ENCODE assay signal across 27 mouse cellular contexts in the genomic region with DNA sequence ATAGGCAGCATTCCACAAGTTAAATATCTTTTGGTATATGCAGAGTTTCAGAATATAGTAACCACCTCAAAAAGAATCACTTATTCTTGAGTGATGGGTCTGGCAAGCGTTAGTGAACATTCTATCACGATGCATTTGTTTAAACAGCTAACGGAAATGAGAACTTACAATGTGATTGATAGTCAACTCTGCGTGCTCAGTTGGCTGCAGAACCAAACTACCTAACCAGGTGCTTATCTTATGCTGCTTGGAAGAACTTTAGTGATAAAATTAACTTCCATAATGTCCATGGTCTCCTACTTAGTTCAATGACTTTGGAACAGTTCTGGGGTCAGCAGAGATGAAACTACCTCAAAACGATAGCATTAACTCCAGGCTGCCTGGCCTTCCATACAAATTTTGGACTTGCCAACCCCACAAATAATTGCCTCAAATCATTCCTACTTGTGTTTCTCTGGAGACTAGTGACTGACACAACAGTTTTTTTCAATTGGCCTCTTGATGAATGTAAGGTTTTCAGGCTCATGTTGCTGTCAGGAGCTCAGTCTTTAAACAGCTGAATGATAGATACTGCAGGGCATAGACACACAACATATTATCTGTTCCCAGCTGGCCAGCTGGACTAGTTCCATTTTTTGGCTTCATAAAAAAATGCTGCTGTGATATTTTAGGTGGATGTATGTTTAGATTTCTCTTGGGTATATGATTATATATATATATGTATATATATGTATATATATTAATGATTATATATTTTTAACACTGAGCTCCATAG. TPM values are rescaled to one million over a fixed set of nuclear protein-coding genes. Genes with fewer than 3 reads are reported as not detected.
A peak's percentile ranks its signal among the peaks of the same experiment; 100 is the strongest.
DNase-seq lines count a peak whose midpoint lies in the region; ATAC-seq and TF ChIP-seq lines count a peak whose summit lies in the region.
"Had no signal": no experiment of that assay in that cellular context is flagged by ENCODE, and none has a peak within 500 bp of the region (broad histone marks: within the 10 kb centered on the region; RNA-seq: fewer than 3 reads in every experiment).

No protein-coding gene starts in this region.

- no peak for TF ChIP-seq CTCF in forebrain, postnatal 0 days (IDR thresholded peaks at IDR 0.05; ENCODE audit: low read depth)
- no peak for TF ChIP-seq CTCF in kidney, adult 2 months (conservative IDR thresholded peaks at IDR 0.05; ENCODE audit: insufficient read depth, insufficient read length, low read depth, low read length)
- no peak for TF ChIP-seq CTCF in olfactory bulb, adult 2 months (IDR thresholded peaks at IDR 0.05; ENCODE audit: insufficient read depth, low read depth, low read length)

- TF ChIP-seq POLR2A in kidney, adult 2 months (IDR thresholded peaks at IDR 0.05; ENCODE audit: low read depth, low read length): no peak
- TF ChIP-seq POLR2A in olfactory bulb, adult 2 months (IDR thresholded peaks at IDR 0.05; ENCODE audit: insufficient read depth, low read depth, low read length): no peak

- H3K4me2 ChIP-seq in forebrain, embryonic 14.5 days (ENCODE audit: low read length): no peak overlapping the region
- H3K4me2 ChIP-seq in forebrain, postnatal 0 days (ENCODE audit: low read depth): no peak overlapping the region
- H3K4me2 ChIP-seq in lung, embryonic 15.5 days: no peak overlapping the region
- H3K4me2 ChIP-seq: hindbrain, embryonic 12.5 days; limb, embryonic 15.5 days; neural tube, embryonic 15.5 days had no signal

- peaks cover 21% of the 10 kb centered on the region; the same call in 1 of the 2 replicates for H3K4me1 ChIP-seq in forebrain, embryonic 14.5 days (ENCODE audit: control insufficient read depth, insufficient read depth, low read length)
- H3K4me1 ChIP-seq in forebrain, postnatal 0 days (ENCODE audit: insufficient read depth): peaks cover 8% of the 10 kb centered on the region; the same call in 1 of the 2 replicates
- peaks cover 29% of the 10 kb centered on the region for H3K4me1 ChIP-seq in kidney, adult 2 months (ENCODE audit: control insufficient read depth, insufficient read depth, low read length)
- H3K4me1 ChIP-seq in lung, embryonic 15.5 days: peaks cover 47% of the 10 kb centered on the region
- H3K4me1 ChIP-seq in olfactory bulb, adult 2 months (ENCODE audit: control insufficient read depth, insufficient read depth, low read length): peaks cover 13% of the 10 kb centered on the region

- H3K27me3 ChIP-seq in forebrain, embryonic 14.5 days (replicated peaks; ENCODE audit: control insufficient read depth, insufficient read depth, low read length): no peaks in the 10 kb centered on the region
- H3K27me3 ChIP-seq in forebrain, postnatal 0 days (ENCODE audit: insufficient read depth, low read length): no peaks in the 10 kb centered on the region
- H3K27me3 ChIP-seq in kidney, adult 2 months (replicated peaks; ENCODE audit: control insufficient read depth, insufficient read depth, low read length): no peaks in the 10 kb centered on the region
- no peaks in the 10 kb centered on the region for H3K27me3 ChIP-seq in lung, embryonic 15.5 days
- H3K27me3 ChIP-seq: CH12.LX; hindbrain, embryonic 12.5 days; limb, embryonic 15.5 days; megakaryocyte, embryonic 14.5 days; neural tube, embryonic 15.5 days had no signal

- ATAC-seq in forebrain, embryonic 14.5 days: no peak
- no peak for ATAC-seq in forebrain, postnatal 0 days
- ATAC-seq in lung, embryonic 15.5 days (ENCODE audit: borderline replicate concordance, extremely low read depth, low FRiP score, low TSS enrichment): no peak
- ATAC-seq in cerebellum, adult (ENCODE audit: insufficient number of reproducible peaks, low FRiP score, low TSS enrichment): no peak
- ATAC-seq: inflammation-experienced regulatory T-cells, adult 6 months had no signal

- peak overlapping the region; percentile 67; the same call in 1 of the 2 replicates for H3K27ac ChIP-seq in forebrain, embryonic 14.5 days (ENCODE audit: low read depth, low read length)
- no peak overlapping the region for H3K27ac ChIP-seq in forebrain, postnatal 0 days (ENCODE audit: low read depth, low read length)
- peak overlapping the region; percentile 27; the same call in 1 of the 2 replicates for H3K27ac ChIP-seq in kidney, adult 2 months (ENCODE audit: insufficient read depth, low read depth, low read length)
- H3K27ac ChIP-seq in lung, embryonic 15.5 days: 0 out of 2 replicates have a peak overlapping the region, but pooled peaks have one; percentile 25
- 0 out of 2 replicates have a peak overlapping the region, but pooled peaks have one; percentile 13 for H3K27ac ChIP-seq in olfactory bulb, adult 2 months (ENCODE audit: insufficient read depth, low read depth, low read length)
- H3K27ac ChIP-seq: hindbrain, embryonic 12.5 days; neural tube, embryonic 15.5 days had no signal

- no peak for DNase-seq in forebrain, embryonic 14.5 days (ENCODE audit: low spot score)
- DNase-seq in forebrain, postnatal 0 days: no peak
- DNase-seq in kidney, adult 2 months: no peak
- DNase-seq in kidney, adult 18-20 months: no peak
- DNase-seq in lung, postnatal 4 days: no peak
- DNase-seq: adrenal gland, postnatal 36 days; cerebellum, adult 18-20 months; cerebellum, postnatal 25 days; embryo, embryonic 11 days; gastrocnemius, postnatal 10 days; heart, adult 18-20 months; right cerebral cortex, postnatal 14 days had no signal

- H3K9ac ChIP-seq in forebrain, embryonic 14.5 days (ENCODE audit: low read length): no peak overlapping the region
- no peak overlapping the region for H3K9ac ChIP-seq in forebrain, postnatal 0 days
- no peak overlapping the region for H3K9ac ChIP-seq in lung, embryonic 15.5 days
- H3K9ac ChIP-seq: hindbrain, embryonic 12.5 days; limb, embryonic 15.5 days had no signal

- peaks cover 29% of the 10 kb centered on the region for H3K36me3 ChIP-seq in forebrain, embryonic 14.5 days (ENCODE audit: control insufficient read depth, insufficient read depth, low read length)
- peaks cover 29% of the 10 kb centered on the region for H3K36me3 ChIP-seq in forebrain, postnatal 0 days (ENCODE audit: insufficient read depth)
- H3K36me3 ChIP-seq in kidney, adult 2 months (ENCODE audit: control insufficient read depth, insufficient read depth, low read length): peaks cover 2% of the 10 kb centered on the region; the same call in 1 of the 2 replicates
- peaks cover 26% of the 10 kb centered on the region; the same call in 1 of the 2 replicates for H3K36me3 ChIP-seq in lung, embryonic 15.5 days

- 75% methylated on average over 5 of the region's 5 CpGs for WGBS in forebrain, embryonic 14.5 days
- WGBS in forebrain, postnatal 0 days: 49% methylated on average over 5 of the region's 5 CpGs
- 51% methylated on average over 5 of the region's 5 CpGs for WGBS in kidney, adult 2 months
- WGBS in lung, embryonic 15.5 days: 33% methylated on average over 5 of the region's 5 CpGs
- 45% methylated on average over 5 of the region's 5 CpGs for WGBS in olfactory bulb, adult 2 months

- H3K9me3 ChIP-seq in forebrain, embryonic 14.5 days (replicated peaks; ENCODE audit: control insufficient read depth, low read length): no peaks in the 10 kb centered on the region
- H3K9me3 ChIP-seq in forebrain, postnatal 0 days (ENCODE audit: low read length): no peaks in the 10 kb centered on the region
- no peaks in the 10 kb centered on the region for H3K9me3 ChIP-seq in lung, embryonic 15.5 days
- H3K9me3 ChIP-seq: hindbrain, embryonic 12.5 days; limb, embryonic 15.5 days; megakaryocyte, embryonic 14.5 days; neural tube, embryonic 15.5 days had no signal

- no peak overlapping the region for H3K4me3 ChIP-seq in forebrain, embryonic 14.5 days (ENCODE audit: low read depth, low read length)
- no peak overlapping the region for H3K4me3 ChIP-seq in forebrain, postnatal 0 days (ENCODE audit: low read depth, low read length)
- no peak overlapping the region for H3K4me3 ChIP-seq in kidney, adult 2 months (ENCODE audit: insufficient read depth, low read depth, low read length)
- H3K4me3 ChIP-seq in lung, embryonic 15.5 days: no peak overlapping the region
- no peak overlapping the region for H3K4me3 ChIP-seq in olfactory bulb, adult 2 months (ENCODE audit: insufficient read depth, low read depth, low read length)
- H3K4me3 ChIP-seq: hindbrain, embryonic 12.5 days; limb, embryonic 15.5 days; neural tube, embryonic 15.5 days had no signal

RNA-seq across cellular contexts. Expression of a gene that starts 6.9 kb away (rescaled TPM):
- 7.8 and 9.3 TPM in 2 replicates for polyA plus RNA-seq in forebrain, embryonic 14.5 days (2014; fragmentation: Nextera tagmentation; extraction: Ambion mirVana)
- 9.5 and 10.9 TPM in 2 replicates for total RNA-seq in forebrain, postnatal 0 days (2014; rRNA removed)
- 3.7 and 5.0 TPM in 2 replicates for polyA plus RNA-seq in forebrain, postnatal 0 days (2015; fragmentation: Nextera tagmentation; extraction: Ambion mirVana)
- polyA plus RNA-seq in kidney, adult 2 months (2012; rRNA removed): 6.3 and 7.2 TPM in 2 replicates
- 22.8 and 23.3 TPM in 2 replicates for polyA plus RNA-seq in lung, embryonic 15.5 days (2015; fragmentation: Nextera tagmentation; extraction: Ambion mirVana)
- polyA plus RNA-seq in olfactory bulb, adult 2 months (2012; ENCODE audit: insufficient read depth, insufficient read length, low replicate concordance, missing spikeins): not detected in 2 replicates

RNA-seq across cellular contexts. Expression of a gene that starts 17.9 kb away (rescaled TPM):
- polyA plus RNA-seq in forebrain, embryonic 14.5 days (2014; fragmentation: Nextera tagmentation; extraction: Ambion mirVana): not detected in 2 replicates
- not detected in 2 replicates for total RNA-seq in forebrain, postnatal 0 days (2014; rRNA removed)
- polyA plus RNA-seq in forebrain, postnatal 0 days (2015; fragmentation: Nextera tagmentation; extraction: Ambion mirVana): not detected in 2 replicates
- 0.46 TPM in 1 of 2 replicates, not detected in the other for polyA plus RNA-seq in kidney, adult 2 months (2012; rRNA removed)
- polyA plus RNA-seq in lung, embryonic 15.5 days (2015; fragmentation: Nextera tagmentation; extraction: Ambion mirVana): 0.62 TPM in 1 of 2 replicates, not detected in the other
- polyA plus RNA-seq in olfactory bulb, adult 2 months (2012; ENCODE audit: insufficient read depth, insufficient read length, low replicate concordance, missing spikeins): not detected in 2 replicates
- total RNA-seq: adrenal gland, postnatal 36 days; CH12.LX; gastrocnemius, postnatal 10 days; heart, adult 18-20 months; layer of hippocampus, postnatal 25 days; left cerebral cortex, postnatal 14 days had no signal
- polyA plus RNA-seq: frontal cortex, adult 2 months; heart, postnatal 0 days; hindbrain, embryonic 12.5 days; inflammation-experienced regulatory T-cells, adult 6 months; kidney, embryonic 16.5 days; limb, embryonic 15.5 days; midbrain, embryonic 14.5 days; neural tube, embryonic 15.5 days had no signal

RNA-seq across cellular contexts. Expression of a gene that starts 43.0 kb away (rescaled TPM):
- polyA plus RNA-seq in forebrain, embryonic 14.5 days (2014; fragmentation: Nextera tagmentation; extraction: Ambion mirVana): 7.4 and 8.2 TPM in 2 replicates
- total RNA-seq in forebrain, postnatal 0 days (2014; rRNA removed): 9.2 and 12.0 TPM in 2 replicates
- 3.2 and 4.6 TPM in 2 replicates for polyA plus RNA-seq in forebrain, postnatal 0 days (2015; fragmentation: Nextera tagmentation; extraction: Ambion mirVana)
- 3.8 and 4.0 TPM in 2 replicates for polyA plus RNA-seq in kidney, adult 2 months (2012; rRNA removed)
- polyA plus RNA-seq in lung, embryonic 15.5 days (2015; fragmentation: Nextera tagmentation; extraction: Ambion mirVana): 12.1 and 13.1 TPM in 2 replicates
- not detected in 2 replicates for polyA plus RNA-seq in olfactory bulb, adult 2 months (2012; ENCODE audit: insufficient read depth, insufficient read length, low replicate concordance, missing spikeins)

RNA-seq across cellular contexts. Expression of a gene that starts 49.1 kb away (rescaled TPM):
- polyA plus RNA-seq in forebrain, embryonic 14.5 days (2014; fragmentation: Nextera tagmentation; extraction: Ambion mirVana): 22.0 and 24.1 TPM in 2 replicates
- total RNA-seq in forebrain, postnatal 0 days (2014; rRNA removed): 9.5 and 12.0 TPM in 2 replicates
- polyA plus RNA-seq in forebrain, postnatal 0 days (2015; fragmentation: Nextera tagmentation; extraction: Ambion mirVana): 32.9 and 37.3 TPM in 2 replicates
- polyA plus RNA-seq in kidney, adult 2 months (2012; rRNA removed): 97.0 and 104 TPM in 2 replicates
- 44.9 and 45.5 TPM in 2 replicates for polyA plus RNA-seq in lung, embryonic 15.5 days (2015; fragmentation: Nextera tagmentation; extraction: Ambion mirVana)
- not detected in 2 replicates for polyA plus RNA-seq in olfactory bulb, adult 2 months (2012; ENCODE audit: insufficient read depth, insufficient read length, low replicate concordance, missing spikeins)
